Mouse (Mus musculus): ENCODE measurements around the gene Emx1.

DNA sequence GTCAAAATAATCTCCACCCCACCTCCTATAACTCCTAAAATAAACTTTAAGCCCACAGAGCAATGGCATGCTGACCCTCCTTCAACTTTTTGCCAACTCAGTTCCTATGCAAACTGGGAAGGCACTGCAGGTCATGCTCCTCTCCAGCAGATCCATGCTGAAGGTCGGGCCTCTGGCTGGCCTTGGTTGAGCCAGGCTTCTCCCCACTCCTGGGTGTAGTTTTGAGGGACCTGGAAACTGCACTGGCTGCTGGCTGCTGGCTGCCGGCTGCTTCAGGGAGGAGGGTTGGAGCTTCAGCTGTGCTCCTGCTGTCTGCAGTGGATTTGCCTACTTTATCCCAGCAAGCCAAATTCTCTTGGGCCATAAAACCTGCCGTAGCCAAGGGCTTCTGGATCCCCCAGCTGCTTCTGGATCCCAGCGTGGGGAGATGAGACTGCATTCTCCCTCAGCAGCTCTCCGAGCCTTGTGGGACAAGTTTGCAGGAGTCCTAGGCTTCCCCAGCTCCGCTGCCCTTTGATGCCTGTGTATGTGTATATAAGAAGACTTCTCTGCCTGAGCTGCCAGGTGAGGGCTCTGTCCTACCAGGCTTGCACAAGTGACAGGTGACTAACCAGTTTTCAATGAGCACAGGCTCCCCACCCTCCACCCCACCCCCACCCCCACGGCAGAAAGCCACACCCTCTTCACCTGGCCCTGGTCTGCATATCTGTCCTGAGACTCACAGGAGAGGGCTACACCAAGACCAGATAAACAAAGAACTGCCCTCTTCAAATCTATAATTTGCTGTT, 45.8 kb downstream of the Emx1 start:
- no peak for TF ChIP-seq CTCF (IDR thresholded peaks at IDR 0.05; ENCODE audit: control insufficient read depth, insufficient read depth, low read length)
- TF ChIP-seq POLR2A (IDR thresholded peaks at IDR 0.05; ENCODE audit: borderline replicate concordance, control insufficient read depth, low read depth, low read length) = no peak
